Mouse (Mus musculus): ENCODE results near the gene Tmem63a. TPM values are rescaled to one million over a fixed set of nuclear protein-coding genes. Genes with fewer than 3 reads are reported as not detected.
A peak's percentile ranks its signal among the peaks of the same experiment; 100 is the strongest.

Tmem63a gene
- polyA plus RNA-seq, 1 experiment from 2014 or later, result 5.8 TPM

DNA sequence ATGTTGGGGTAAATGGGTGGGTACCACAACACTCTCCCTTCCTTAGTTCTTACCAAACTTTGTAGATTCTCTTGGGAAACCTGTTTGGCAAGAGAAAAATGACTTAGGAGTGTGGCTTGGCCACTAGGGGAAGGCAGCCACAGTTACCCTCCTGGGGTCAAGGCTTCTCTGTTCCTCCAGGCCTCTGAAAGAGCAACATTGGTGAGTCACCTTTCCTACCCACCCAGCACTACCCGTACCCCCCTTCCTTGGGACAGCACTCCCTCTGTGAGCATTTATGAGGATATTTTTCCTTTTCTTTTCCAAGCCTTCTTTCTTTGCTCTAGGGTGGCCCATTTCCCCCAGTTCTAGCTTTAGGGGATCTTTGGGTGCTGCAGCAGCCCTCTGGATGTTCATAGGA lies 1.8 kb downstream of the Tmem63a start:
- Histone ChIP-seq H3K9me3 (replicated peaks; ENCODE audit: control insufficient read depth, low read length) (no peaks in the 10 kb centered on the region), H3K4me3 (ENCODE audit: low read depth, low read length) (no peak overlapping the region), H3K27ac (ENCODE audit: low read depth, low read length) (no peak overlapping the region), H3K4me1 (ENCODE audit: control insufficient read depth, insufficient read depth, low read length) (peaks cover 24% of the 10 kb centered on the region), H3K4me2 (0 out of 2 replicates have a peak overlapping the region, but pooled peaks have one; percentile 6), H3K36me3 (ENCODE audit: control insufficient read depth, insufficient read depth, low read length) (no peaks in the 10 kb centered on the region; the same call in 1 of the 2 replicates), H3K9ac (ENCODE audit: low read depth, low read length) (no peak overlapping the region), H3K27me3 (ENCODE audit: control insufficient read depth, insufficient read depth, low read length) (peaks cover 6% of the 10 kb centered on the region; the same call in 1 of the 2 replicates)
- 46% methylated on average over 1 of the region's 1 CpGs for WGBS (ENCODE audit: insufficient replicate concordance)
- ATAC-seq (replicated peaks; ENCODE audit: insufficient number of reproducible peaks, low FRiP score, low TSS enrichment), result no peak

GRCm38 (mm10) chr1:180944553-180944952 lies 2.4 kb downstream of the Tmem63a start:
- ATAC-seq (replicated peaks; ENCODE audit: insufficient number of reproducible peaks, low FRiP score, low TSS enrichment), result no peak
- no peak overlapping the region for H3K4me2 ChIP-seq

GRCm38 (mm10) chr1:180945001-180945980 lies 3.1 kb downstream of the Tmem63a start:
- ATAC-seq (replicated peaks; ENCODE audit: insufficient number of reproducible peaks, low FRiP score, low TSS enrichment), result peak; percentile 63; the same call in 1 of the 2 replicates
- H3K27ac ChIP-seq (ENCODE audit: low read depth, low read length), result 0 out of 2 replicates have a peak overlapping the region, but pooled peaks have one; percentile 13
- H3K36me3 ChIP-seq (ENCODE audit: control insufficient read depth, insufficient read depth, low read length), result peaks cover 2% of the 10 kb centered on the region; the same call in 1 of the 2 replicates
- H3K4me2 ChIP-seq, result peak overlapping the region; percentile 42
- H3K4me1 ChIP-seq (ENCODE audit: control insufficient read depth, insufficient read depth, low read length), result peaks cover 24% of the 10 kb centered on the region
- H3K9me3 ChIP-seq (replicated peaks; ENCODE audit: control insufficient read depth, low read length), result no peaks in the 10 kb centered on the region
- peak overlapping the region; percentile 28 for H3K9ac ChIP-seq (ENCODE audit: low read depth, low read length)
- 0 out of 2 replicates have a peak overlapping the region, but pooled peaks have one; percentile 1 for H3K4me3 ChIP-seq (ENCODE audit: low read depth, low read length)
- peaks cover 6% of the 10 kb centered on the region; the same call in 1 of the 2 replicates for H3K27me3 ChIP-seq (ENCODE audit: control insufficient read depth, insufficient read depth, low read length)
- 29% methylated on average over 20 of the region's 20 CpGs for WGBS (ENCODE audit: insufficient replicate concordance)

More at GRCm38 (mm10) chr1:180944553-180944952, 2.4 kb downstream of the Tmem63a start:
- H3K27me3 ChIP-seq (ENCODE audit: control insufficient read depth, insufficient read depth, low read length), result peaks cover 6% of the 10 kb centered on the region; the same call in 1 of the 2 replicates
- no peak overlapping the region for H3K9ac ChIP-seq (ENCODE audit: low read depth, low read length)
- H3K9me3 ChIP-seq (replicated peaks; ENCODE audit: control insufficient read depth, low read length), result no peaks in the 10 kb centered on the region
- no peak overlapping the region for H3K4me3 ChIP-seq (ENCODE audit: low read depth, low read length)
- no peaks in the 10 kb centered on the region; the same call in 1 of the 2 replicates for H3K36me3 ChIP-seq (ENCODE audit: control insufficient read depth, insufficient read depth, low read length)
- H3K27ac ChIP-seq (ENCODE audit: low read depth, low read length), result no peak overlapping the region
- H3K4me1 ChIP-seq (ENCODE audit: control insufficient read depth, insufficient read depth, low read length), result peaks cover 24% of the 10 kb centered on the region
- 75% methylated on average over 4 of the region's 4 CpGs for WGBS (ENCODE audit: insufficient replicate concordance)

DNA sequence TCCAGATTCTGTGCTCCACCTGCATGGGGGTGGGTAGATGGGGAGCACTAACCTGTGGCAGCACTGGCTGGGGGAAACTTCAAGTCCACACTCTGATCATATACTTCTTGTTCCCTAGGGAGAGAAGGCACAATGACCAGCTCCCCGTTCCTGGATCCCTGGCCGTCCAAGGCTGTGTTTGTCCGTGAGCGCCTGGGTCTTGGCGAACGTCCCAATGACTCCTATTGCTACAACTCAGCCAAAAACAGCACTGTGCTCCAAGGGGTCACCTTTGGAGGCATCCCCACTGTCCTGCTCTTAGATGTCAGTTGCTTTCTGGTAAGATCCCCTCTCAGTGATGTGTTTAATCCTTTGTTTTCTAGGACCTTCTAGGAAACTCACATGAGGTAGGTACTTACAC lies 4.3 kb downstream of the Tmem63a start:
- peaks cover 3% of the 10 kb centered on the region; the same call in 1 of the 2 replicates for H3K27me3 ChIP-seq (ENCODE audit: control insufficient read depth, insufficient read depth, low read length)
- no peaks in the 10 kb centered on the region for H3K9me3 ChIP-seq (replicated peaks; ENCODE audit: control insufficient read depth, low read length)
- 85% methylated on average over 6 of the region's 6 CpGs for WGBS (ENCODE audit: insufficient replicate concordance)
- H3K4me3 ChIP-seq (ENCODE audit: low read depth, low read length), result no peak overlapping the region
- H3K4me1 ChIP-seq (ENCODE audit: control insufficient read depth, insufficient read depth, low read length), result peaks cover 19% of the 10 kb centered on the region
- no peak overlapping the region for H3K4me2 ChIP-seq
- peaks cover 6% of the 10 kb centered on the region for H3K36me3 ChIP-seq (ENCODE audit: control insufficient read depth, insufficient read depth, low read length)
- no peak overlapping the region for H3K27ac ChIP-seq (ENCODE audit: low read depth, low read length)
- no peak for ATAC-seq (replicated peaks; ENCODE audit: insufficient number of reproducible peaks, low FRiP score, low TSS enrichment)
- H3K9ac ChIP-seq (ENCODE audit: low read depth, low read length), result no peak overlapping the region

- no peaks in the 10 kb centered on the region for H3K4me1 ChIP-seq (ENCODE audit: control insufficient read depth, insufficient read depth, low read length)
- H3K4me2 ChIP-seq, result no peak overlapping the region
- no peaks in the 10 kb centered on the region for H3K27me3 ChIP-seq (ENCODE audit: control insufficient read depth, insufficient read depth, low read length)
- H3K9me3 ChIP-seq (replicated peaks; ENCODE audit: control insufficient read depth, low read length), result no peaks in the 10 kb centered on the region
- H3K27ac ChIP-seq (ENCODE audit: low read depth, low read length), result no peak overlapping the region
- WGBS (ENCODE audit: insufficient replicate concordance), result 72% methylated on average over 6 of the region's 6 CpGs
- H3K36me3 ChIP-seq (ENCODE audit: control insufficient read depth, insufficient read depth, low read length), result peaks cover 13% of the 10 kb centered on the region
- H3K9ac ChIP-seq (ENCODE audit: low read depth, low read length), result no peak overlapping the region
- ATAC-seq (replicated peaks; ENCODE audit: insufficient number of reproducible peaks, low FRiP score, low TSS enrichment), result no peak
- H3K4me3 ChIP-seq (ENCODE audit: low read depth, low read length), result no peak overlapping the region
Measured at GRCm38 (mm10) chr1:180952085-180952746, 10.1 kb downstream of the Tmem63a start.

- Histone ChIP-seq H3K4me3 (ENCODE audit: low read depth, low read length) (no peak overlapping the region), H3K36me3 (ENCODE audit: control insufficient read depth, insufficient read depth, low read length) (peaks cover 13% of the 10 kb centered on the region), H3K9ac (ENCODE audit: low read depth, low read length) (no peak overlapping the region), H3K27me3 (ENCODE audit: control insufficient read depth, insufficient read depth, low read length) (no peaks in the 10 kb centered on the region), H3K4me1 (ENCODE audit: control insufficient read depth, insufficient read depth, low read length) (no peaks in the 10 kb centered on the region), H3K27ac (ENCODE audit: low read depth, low read length) (no peak overlapping the region), H3K4me2 (no peak overlapping the region), H3K9me3 (replicated peaks; ENCODE audit: control insufficient read depth, low read length) (no peaks in the 10 kb centered on the region)
- no peak for ATAC-seq (replicated peaks; ENCODE audit: insufficient number of reproducible peaks, low FRiP score, low TSS enrichment)
- WGBS (ENCODE audit: insufficient replicate concordance), result 90% methylated on average over 5 of the region's 5 CpGs
Measured at GRCm38 (mm10) chr1:180952808-180953207, 10.7 kb downstream of the Tmem63a start.

DNA sequence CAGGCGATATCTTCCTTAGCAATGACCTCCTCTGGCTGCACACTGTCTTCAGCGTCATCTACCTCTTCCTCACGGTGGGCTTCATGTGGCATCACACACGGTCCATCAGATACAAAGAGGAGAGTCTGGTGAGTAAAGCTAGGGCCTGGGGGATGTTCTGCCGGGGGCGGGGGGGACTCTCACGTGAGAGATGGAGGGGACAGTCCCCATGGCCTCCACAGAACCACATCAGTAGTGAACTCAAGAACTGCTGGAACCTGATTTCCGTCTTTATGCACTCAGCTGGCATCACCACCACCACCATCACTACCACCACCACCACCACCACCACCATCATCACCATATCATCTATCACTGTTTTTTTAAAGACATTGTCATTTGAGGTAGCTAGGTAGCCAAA lies 14.3 kb downstream of the Tmem63a start:
- WGBS (ENCODE audit: insufficient replicate concordance), result 88% methylated on average over 8 of the region's 8 CpGs
- H3K9me3 ChIP-seq (replicated peaks; ENCODE audit: control insufficient read depth, low read length), result no peaks in the 10 kb centered on the region
- H3K27me3 ChIP-seq (ENCODE audit: control insufficient read depth, insufficient read depth, low read length), result no peaks in the 10 kb centered on the region
- no peak overlapping the region for H3K4me3 ChIP-seq (ENCODE audit: low read depth, low read length)
- no peak overlapping the region for H3K27ac ChIP-seq (ENCODE audit: low read depth, low read length)
- ATAC-seq (replicated peaks; ENCODE audit: insufficient number of reproducible peaks, low FRiP score, low TSS enrichment), result no peak
- H3K4me1 ChIP-seq (ENCODE audit: control insufficient read depth, insufficient read depth, low read length), result no peaks in the 10 kb centered on the region
- no peak overlapping the region for H3K4me2 ChIP-seq
- no peak overlapping the region for H3K9ac ChIP-seq (ENCODE audit: low read depth, low read length)
- peaks cover 7% of the 10 kb centered on the region; the same call in 1 of the 2 replicates for H3K36me3 ChIP-seq (ENCODE audit: control insufficient read depth, insufficient read depth, low read length)

DNA sequence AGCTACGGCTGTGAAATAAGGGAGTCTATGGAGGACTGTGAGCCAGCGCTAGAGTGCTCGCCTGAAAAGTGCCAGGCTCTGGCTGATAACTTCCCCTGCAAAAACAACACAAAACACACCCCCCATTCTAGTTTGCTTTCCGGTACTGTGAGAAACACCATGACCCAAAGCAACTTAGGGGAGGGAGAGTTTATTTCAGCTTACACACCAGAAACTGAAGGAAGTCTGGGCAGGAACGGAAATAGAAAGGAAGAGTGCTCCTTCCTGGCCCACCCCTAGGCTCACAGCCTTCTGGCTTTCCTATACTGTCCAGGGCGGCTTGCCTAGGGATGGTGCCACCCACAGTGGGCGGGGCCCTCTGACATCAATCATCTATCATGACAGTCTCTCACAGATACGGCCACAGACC lies 14.8 kb downstream of the Tmem63a start:
- Histone ChIP-seq H3K27me3 (ENCODE audit: control insufficient read depth, insufficient read depth, low read length) (no peaks in the 10 kb centered on the region), H3K36me3 (ENCODE audit: control insufficient read depth, insufficient read depth, low read length) (0 out of 2 replicates have a peak, but pooled peaks cover 5% of the 10 kb centered on the region), H3K9me3 (replicated peaks; ENCODE audit: control insufficient read depth, low read length) (no peaks in the 10 kb centered on the region), H3K27ac (ENCODE audit: low read depth, low read length) (no peak overlapping the region), H3K4me3 (ENCODE audit: low read depth, low read length) (no peak overlapping the region), H3K4me1 (ENCODE audit: control insufficient read depth, insufficient read depth, low read length) (no peaks in the 10 kb centered on the region), H3K4me2 (no peak overlapping the region), H3K9ac (ENCODE audit: low read depth, low read length) (no peak overlapping the region)
- no peak; the same call in 1 of the 2 replicates for ATAC-seq (replicated peaks; ENCODE audit: insufficient number of reproducible peaks, low FRiP score, low TSS enrichment)
- 61% methylated on average over 8 of the region's 8 CpGs for WGBS (ENCODE audit: insufficient replicate concordance)

Data from heart, embryonic 11.5 days (tissue).